Mouse (Mus musculus) brain, embryonic 14.5 days (tissue): Measurements from ENCODE around the gene Ctf2.

Experiments
- CTCF ChIP-seq: fragments of 200-500 bp; IDR thresholded peaks from 2 replicates; pipeline ENCODE4 v1.5.1; 2012; ENCODE audit warnings: inconsistent platforms, mild to moderate bottlenecking, moderate library complexity, borderline replicate concordance; ENCODE audit not compliant: insufficient read depth, insufficient read length; ENCODE audit errors: extremely low read depth
- POLR2A ChIP-seq: fragments of 200-500 bp; IDR thresholded peaks from 2 replicates; pipeline ENCODE4 v1.6.1; 2012; ENCODE audit warnings: mild to moderate bottlenecking, inconsistent platforms, borderline replicate concordance; ENCODE audit not compliant: poor library complexity, insufficient read depth, insufficient read length, severe bottlenecking; ENCODE audit errors: extremely low read depth

GRCm38 (mm10) chr7:127760478-127760877 is 28.5 kb upstream of the Ctf2 start:
- TF ChIP-seq POLR2A (no peak), CTCF (no peak)
